Mouse (Mus musculus) layer of hippocampus, adult 18-20 months (tissue): ENCODE results near the gene Dnah5. TPM values are rescaled to one million over a fixed set of nuclear protein-coding genes. Genes with fewer than 3 reads are reported as not detected.

Experiments used
- DNase-seq, 2 experiments: peaks; one replicate each; pipeline ENCODE4 v3.0.0; 2022; ENCODE audit warnings: low spot score in 2 of 2
- long read RNA-seq: library from polyadenylated mRNA; stranded (forward); transcript quantifications from one replicate; pipeline ENCODE4 v2.0.0, GENCODE M21; 2021
- total RNA-seq, 2 experiments: library from RNA; stranded (reverse); gene quantifications; 2 replicates each; pipeline ENCODE4 v1.2.3; 2021

The Dnah5 gene
- 1 to 10 TPM; 3.4 to 3.8 TPM for total RNA-seq
- long read RNA-seq, partial matches to known transcripts = 1 of 1 reads
- long read RNA-seq, other reads (novel, unspliced or antisense) = 0 of 1 reads

GRCm38 (mm10) chr15:28203111-28204075 is at the start of gene Dnah5:
Dnah5 (plus strand) TSS chr15:28203752.
- DNase-seq = no peak

DNA sequence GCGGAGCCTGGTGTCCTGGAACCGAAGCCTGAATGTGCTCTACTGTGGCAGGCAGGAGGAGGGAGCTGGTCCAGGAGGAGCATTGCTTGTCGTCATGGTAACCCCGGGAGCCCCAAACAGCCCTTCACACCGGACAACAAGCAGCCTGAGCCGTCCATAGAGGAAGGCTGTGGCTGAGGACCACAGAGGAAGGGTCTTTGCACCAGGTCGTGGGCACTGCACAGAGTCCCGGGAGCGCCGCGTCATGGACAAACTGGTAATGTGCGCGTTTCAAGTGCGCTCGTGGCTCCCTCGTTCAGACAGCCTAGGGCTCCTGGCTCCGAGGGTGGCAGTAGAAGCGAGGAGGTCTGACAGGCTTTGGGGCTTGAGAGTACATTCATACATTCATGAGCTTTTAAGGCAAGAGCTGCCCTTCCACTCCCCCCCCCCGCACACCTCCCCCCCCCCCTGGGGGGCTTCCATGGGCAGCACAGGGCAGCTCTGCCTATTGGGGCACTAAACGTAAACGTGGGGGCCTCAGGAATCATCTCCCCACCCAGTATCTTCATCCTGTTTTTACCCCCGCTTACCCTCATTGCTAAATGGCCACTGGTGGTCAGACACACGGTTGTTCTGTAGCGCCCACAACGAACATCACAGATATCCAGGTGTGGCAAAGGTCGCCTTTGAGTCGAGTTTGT is 48.6 kb upstream of the Dnah5 start:
- peak; percentile 34 to 55 for DNase-seq

GRCm38 (mm10) chr15:28158771-28159489 is 44.6 kb upstream of the Dnah5 start:
- DNase-seq = peak in 1 of 2 experiments; percentile 34

- no peak for DNase-seq
Measured at GRCm38 (mm10) chr15:28162291-28162690, 41.3 kb upstream of the Dnah5 start.

GRCm38 (mm10) chr15:28165234-28165633 is 38.3 kb upstream of the Dnah5 start:
- DNase-seq = no peak

DNA sequence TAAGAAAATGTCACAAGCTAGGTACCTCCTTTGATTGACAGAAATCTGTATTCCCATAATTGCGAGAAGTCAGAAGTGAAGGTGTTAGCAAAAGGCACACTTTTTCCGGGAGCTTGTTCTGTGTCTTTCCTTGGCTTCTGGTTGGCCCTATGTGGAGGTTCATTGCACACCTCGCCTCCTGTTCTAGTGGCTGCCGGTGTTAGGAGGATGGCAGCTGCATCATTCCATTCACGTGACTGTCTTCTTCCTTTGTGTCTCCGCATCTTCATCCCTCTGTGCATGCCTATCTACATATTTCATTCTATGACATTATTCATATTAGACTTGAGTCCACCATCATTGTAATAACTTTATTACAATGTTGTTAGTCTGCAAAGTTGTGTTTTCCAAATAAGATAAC is 37.5 kb upstream of the Dnah5 start:
- no peak for DNase-seq

DNA sequence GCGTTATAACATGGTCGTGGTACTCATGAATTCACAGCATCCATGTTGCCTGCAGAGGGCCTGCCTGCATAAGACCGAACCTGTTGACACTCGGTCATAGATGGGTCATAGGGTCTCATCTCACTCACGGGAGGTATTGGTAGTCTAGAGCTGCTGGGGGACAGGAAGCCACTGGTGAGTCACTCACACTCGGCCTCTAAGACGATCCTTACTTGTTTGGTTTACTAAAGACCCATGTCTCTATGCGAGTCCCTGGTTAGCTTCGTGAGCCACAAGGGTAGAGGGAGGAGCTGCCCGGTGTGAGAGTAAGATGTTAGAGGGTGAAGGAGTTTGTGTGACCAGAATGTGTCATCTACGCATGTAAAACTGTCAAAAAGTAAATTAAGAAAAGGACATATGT is 24.6 kb upstream of the Dnah5 start:
- DNase-seq = no peak

DNA sequence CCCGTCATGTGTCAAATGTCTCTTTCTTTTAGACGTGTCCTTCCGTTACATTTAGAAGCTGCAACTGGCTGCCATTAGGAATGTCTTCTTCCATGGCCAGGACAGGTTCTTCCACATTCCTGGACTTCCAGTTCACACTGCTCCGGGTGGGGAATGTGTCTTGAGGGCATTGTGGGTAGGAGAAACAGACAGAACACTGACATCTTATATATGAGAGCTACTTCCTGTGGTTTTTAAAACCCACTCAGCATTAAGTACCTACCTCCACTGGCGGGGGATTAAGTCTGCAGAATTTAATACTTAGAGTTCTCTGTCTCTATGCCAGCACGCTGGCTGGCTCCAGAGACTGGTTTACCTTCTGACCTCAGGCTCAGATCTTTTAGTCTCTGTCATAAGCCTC is 24.0 kb upstream of the Dnah5 start:
- DNase-seq = no peak

GRCm38 (mm10) chr15:28181862-28182261 is 21.7 kb upstream of the Dnah5 start:
- peak; percentile 65 to 90 for DNase-seq

DNA sequence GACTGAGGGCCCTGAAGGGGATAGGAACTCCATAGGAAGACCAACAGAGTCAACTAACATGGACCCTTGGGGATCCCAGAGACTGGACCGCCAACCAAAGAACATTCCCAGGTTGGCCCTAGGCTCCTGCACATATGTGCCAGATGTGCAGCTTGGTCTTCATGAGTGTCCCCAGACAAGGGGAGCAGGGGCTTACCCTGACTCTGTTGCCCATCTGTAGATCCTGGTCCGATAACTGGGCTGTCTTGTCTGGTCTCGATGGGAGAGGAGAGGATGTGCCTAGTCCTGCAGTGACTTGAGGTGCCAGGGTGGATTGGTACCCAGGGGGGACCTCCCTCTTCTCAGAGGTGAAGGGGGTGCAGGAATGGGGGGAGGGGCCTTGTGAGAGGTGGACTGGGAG is 21.0 kb upstream of the Dnah5 start:
- no peak for DNase-seq

GRCm38 (mm10) chr15:28187472-28188360 is 15.8 kb upstream of the Dnah5 start:
- DNase-seq = peak; percentile 46 to 80

- no peak for DNase-seq
Measured at GRCm38 (mm10) chr15:28188361-28189011, 15.1 kb upstream of the Dnah5 start.

GRCm38 (mm10) chr15:28189668-28190067 is 13.9 kb upstream of the Dnah5 start:
- no peak for DNase-seq

DNA sequence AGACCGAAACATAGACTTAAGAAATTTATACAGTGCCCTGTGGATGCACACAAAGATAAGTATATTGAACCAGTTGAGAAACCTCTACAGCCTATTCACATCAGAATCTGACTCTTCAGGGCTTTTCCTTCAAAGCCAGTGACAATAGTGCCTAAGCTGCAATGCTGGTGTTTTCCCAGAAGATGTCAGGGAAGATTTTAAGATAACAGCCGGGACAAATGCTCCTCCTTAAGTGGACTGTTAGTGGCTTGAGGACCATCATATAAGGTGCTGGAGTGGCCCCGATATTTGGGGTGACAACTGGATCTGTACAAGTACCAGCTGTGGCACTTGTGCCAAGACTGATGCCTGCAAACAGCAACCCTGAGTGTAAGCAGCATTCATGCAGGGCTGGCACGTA is 4.9 kb upstream of the Dnah5 start:
- DNase-seq = no peak

GRCm38 (mm10) chr15:28204626-28205025 is 1.1 kb downstream of the Dnah5 start:
- no peak for DNase-seq

- no peak for DNase-seq
Measured at GRCm38 (mm10) chr15:28207545-28207944, 4.0 kb downstream of the Dnah5 start.

DNA sequence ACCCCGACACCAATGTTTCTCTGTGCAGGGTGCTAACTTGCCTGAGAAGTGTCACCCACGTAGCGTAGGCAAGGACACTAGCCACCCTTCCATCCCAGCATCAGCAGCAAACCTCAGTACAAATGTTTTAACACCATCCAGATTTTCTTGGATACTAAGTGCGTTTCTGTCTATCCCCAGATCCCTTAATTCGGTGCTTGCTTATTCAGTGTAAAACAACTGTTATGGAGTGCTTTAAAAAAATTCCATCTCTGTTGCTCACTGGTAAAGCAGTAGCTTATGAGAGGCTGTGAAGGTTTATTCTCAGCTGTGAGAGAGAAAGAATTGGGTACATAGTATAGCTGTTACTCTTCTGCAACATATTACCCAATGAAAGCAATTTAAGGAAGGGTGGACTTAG is 9.5 kb downstream of the Dnah5 start:
- no peak for DNase-seq

- no peak for DNase-seq
Measured at GRCm38 (mm10) chr15:28216358-28216757, 12.8 kb downstream of the Dnah5 start.

DNA sequence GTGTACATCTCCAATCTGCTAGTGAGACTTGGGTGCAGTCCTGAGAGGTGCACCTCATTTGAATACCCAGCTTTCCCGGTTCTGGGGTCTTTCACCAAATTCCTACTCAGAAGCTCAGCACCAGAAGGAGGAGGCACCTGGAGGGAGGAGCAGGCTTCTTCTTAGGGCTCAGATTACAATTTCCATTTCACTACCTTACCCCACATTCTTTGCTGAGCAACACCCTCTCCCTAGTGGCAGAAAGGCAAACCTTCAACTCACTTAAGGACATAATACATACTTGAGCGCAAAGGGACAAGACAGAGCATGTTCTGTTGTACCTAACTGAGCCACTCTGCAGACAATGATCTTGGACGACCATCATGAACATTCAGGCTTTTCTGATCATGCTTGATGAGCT is 23.8 kb downstream of the Dnah5 start:
- DNase-seq = no peak

GRCm38 (mm10) chr15:28260250-28260649 is 56.7 kb downstream of the Dnah5 start:
- no peak for DNase-seq
